Mouse (Mus musculus): ENCODE measurements around the gene 3110082I17Rik. TPM values are rescaled to one million over a fixed set of nuclear protein-coding genes. Genes with fewer than 3 reads are reported as not detected.
A peak's percentile ranks its signal among the peaks of the same experiment; 100 is the strongest.
"Not testable (repeated sequence)": the region's sequence is repeated elsewhere in the genome, so short reads cannot be mapped to it uniquely, and the experiment has no call there.

3110082I17Rik gene
- polyA plus RNA-seq, 1 experiment from 2014 or later = 15.1 TPM

DNA sequence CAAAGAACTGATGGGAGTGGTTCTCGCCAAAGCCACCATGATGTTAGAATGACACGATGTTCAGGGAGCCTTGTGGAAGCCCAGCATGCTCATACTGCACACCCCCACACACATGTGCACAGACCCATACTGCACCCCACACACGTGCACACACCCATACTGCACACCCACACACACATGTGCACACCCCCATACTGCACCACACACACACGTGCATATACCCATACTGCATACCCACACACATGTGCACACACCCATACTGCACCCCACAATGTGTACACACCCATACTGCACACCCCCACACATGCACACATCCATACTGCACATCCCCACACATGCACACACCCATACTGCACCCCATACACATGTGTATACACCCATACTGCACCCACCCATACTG is 124.7 kb downstream of the 3110082I17Rik start:
- H3K4me3 ChIP-seq = no peak overlapping the region
- no peak overlapping the region for H3K9ac ChIP-seq
- no peak overlapping the region for H3K27ac ChIP-seq (replicated peaks)
- no peak overlapping the region for H3K4me2 ChIP-seq
- peaks cover 63% of the 10 kb centered on the region for H3K36me3 ChIP-seq
- H3K4me1 ChIP-seq (replicated peaks) = no peaks in the 10 kb centered on the region
- WGBS = 90% methylated on average over 4 of the region's 4 CpGs
- H3K9me3 ChIP-seq = no peaks in the 10 kb centered on the region
- ATAC-seq (ENCODE audit: low read depth) = no peak
- no peaks in the 10 kb centered on the region for H3K27me3 ChIP-seq

DNA sequence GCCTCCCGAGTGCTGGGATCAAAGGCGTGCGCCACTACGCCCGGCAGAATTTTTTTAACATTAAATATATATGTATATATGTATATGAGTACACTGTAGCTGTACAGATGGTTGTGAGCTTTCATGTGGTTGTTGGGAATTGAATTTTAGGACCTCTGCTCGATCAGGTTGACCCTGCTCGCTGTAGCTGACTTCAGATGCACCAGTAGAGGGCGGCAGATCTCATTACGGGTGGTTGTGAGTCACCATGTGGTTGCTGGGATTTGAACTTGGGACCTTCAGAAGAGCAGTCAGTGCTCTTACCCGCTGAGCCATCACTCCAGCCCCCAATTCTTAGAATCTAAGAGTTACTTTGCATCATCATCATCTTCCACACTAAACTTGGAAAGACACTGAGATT is 125.9 kb downstream of the 3110082I17Rik start:
- WGBS = 88% methylated on average over 10 of the region's 10 CpGs
- not testable (repeated sequence) for H3K9me3 ChIP-seq; H3K4me2 ChIP-seq; H3K27ac ChIP-seq (replicated peaks); H3K4me3 ChIP-seq; H3K9ac ChIP-seq; H3K4me1 ChIP-seq (replicated peaks); ATAC-seq (ENCODE audit: low read depth); H3K27me3 ChIP-seq
- peaks cover 50% of the 10 kb centered on the region for H3K36me3 ChIP-seq

DNA sequence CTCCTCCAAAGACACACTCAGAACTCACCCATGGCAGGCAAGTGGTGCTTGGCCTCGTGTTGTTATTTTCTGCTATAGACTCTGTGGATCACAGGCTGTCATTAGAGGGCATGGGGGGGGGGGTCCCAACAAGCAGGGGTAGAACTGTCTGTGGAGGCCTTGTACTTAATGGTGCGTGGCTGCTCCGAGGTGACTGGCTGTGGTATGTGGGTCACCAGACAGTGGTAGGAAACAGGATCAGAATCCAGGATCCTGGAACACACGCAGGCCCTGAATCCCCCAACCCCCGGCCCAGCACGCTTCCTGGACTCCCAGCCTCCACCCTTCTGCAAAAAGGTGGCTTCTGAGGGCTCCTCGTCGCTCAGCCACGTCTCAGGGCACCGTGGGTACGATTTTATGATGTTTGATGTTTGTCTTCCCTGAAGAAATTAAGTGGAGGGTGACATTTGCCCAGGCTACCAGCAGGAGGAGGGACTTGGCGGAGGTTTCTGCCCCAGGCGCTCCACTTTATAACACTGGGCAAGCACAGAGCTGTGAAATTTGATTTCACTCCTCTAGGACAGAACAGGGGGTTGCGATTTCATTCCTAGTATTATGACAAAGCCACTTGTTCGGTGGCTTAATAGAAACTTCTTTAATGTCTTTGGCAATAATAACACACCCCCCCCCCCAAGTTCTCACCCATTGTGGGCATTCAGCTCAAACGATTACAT is 126.9 kb downstream of the 3110082I17Rik start:
- 71% methylated on average over 16 of the region's 16 CpGs for WGBS

DNA sequence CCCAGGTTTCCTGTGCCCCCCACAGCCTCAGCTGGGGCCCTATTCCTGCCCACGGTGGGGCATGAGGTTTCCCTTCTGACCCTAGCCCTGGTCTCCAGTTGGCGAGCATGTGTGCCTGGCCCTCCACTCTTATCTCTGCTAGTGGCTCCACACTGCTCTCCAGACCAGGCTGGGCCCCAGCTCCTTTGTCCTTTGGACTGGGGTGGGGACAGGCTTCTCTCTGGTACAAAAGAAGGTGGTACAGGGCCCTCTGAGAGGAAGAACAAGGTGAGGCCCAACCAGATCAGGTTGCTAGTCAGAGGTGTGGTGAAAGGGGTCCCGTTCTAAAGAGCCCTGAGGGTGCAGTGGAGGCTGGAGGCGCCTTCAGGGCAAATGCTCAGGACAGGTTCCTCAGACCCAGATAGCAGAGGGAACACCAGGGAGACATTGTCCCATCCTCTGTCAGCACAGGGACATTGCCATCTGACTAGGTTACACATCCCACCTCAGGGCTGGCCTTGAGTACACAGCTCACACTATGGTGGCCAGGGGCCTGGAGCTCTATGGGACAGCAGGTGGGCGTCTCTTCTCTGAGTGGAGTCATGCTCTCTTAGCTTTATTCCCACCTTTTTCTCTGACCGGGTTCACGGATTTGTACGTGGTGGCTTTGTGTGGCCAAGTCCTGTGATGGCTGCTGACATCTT is 127.6 kb downstream of the 3110082I17Rik start:
- no peak for ATAC-seq (ENCODE audit: low read depth)
- 90% methylated on average over 8 of the region's 8 CpGs for WGBS
- Histone ChIP-seq H3K4me1 (replicated peaks) (no peaks in the 10 kb centered on the region), H3K9me3 (no peaks in the 10 kb centered on the region), H3K4me2 (no peak overlapping the region), H3K9ac (no peak overlapping the region), H3K27me3 (peaks cover 6% of the 10 kb centered on the region; the same call in 1 of the 2 replicates), H3K27ac (replicated peaks) (no peak overlapping the region), H3K36me3 (peaks cover 34% of the 10 kb centered on the region), H3K4me3 (no peak overlapping the region)

More for the DNA sequence above, 126.9 kb downstream of the 3110082I17Rik start:
- peaks cover 4% of the 10 kb centered on the region; the same call in 1 of the 2 replicates for H3K27me3 ChIP-seq
- H3K4me2 ChIP-seq = no peak overlapping the region
- H3K4me3 ChIP-seq = no peak overlapping the region
- no peaks in the 10 kb centered on the region for H3K4me1 ChIP-seq (replicated peaks)
- no peak overlapping the region for H3K9ac ChIP-seq
- ATAC-seq (ENCODE audit: low read depth) = no peak
- no peak overlapping the region for H3K27ac ChIP-seq (replicated peaks)
- no peaks in the 10 kb centered on the region for H3K9me3 ChIP-seq
- H3K36me3 ChIP-seq = peaks cover 41% of the 10 kb centered on the region

DNA sequence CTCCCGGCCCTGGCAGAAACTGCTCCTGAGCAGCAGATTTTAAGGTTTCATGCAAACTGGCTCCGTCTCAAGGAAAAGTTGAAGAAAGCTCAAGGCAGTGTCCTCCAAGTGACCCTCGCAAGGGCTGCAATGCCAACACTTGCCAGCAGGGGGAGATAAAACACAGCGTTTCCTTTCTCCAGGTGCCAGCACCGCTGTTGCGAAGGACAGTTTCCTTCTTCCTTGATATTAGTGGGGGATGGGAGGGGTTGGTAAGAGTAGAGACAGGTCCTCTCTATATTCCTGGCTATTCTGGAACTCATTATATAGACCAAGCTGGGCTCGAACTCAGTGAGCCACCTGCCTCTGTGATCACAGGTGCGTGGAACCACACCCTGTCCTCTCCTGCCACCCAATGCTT is 128.6 kb downstream of the 3110082I17Rik start:
- Histone ChIP-seq H3K4me3 (no peak overlapping the region), H3K4me1 (replicated peaks) (no peaks in the 10 kb centered on the region), H3K9me3 (no peaks in the 10 kb centered on the region), H3K27ac (replicated peaks) (no peak overlapping the region), H3K4me2 (no peak overlapping the region), H3K27me3 (peaks cover 16% of the 10 kb centered on the region), H3K36me3 (peaks cover 24% of the 10 kb centered on the region), H3K9ac (no peak overlapping the region)
- WGBS = 23% methylated on average over 8 of the region's 8 CpGs
- no peak for ATAC-seq (ENCODE audit: low read depth)

DNA sequence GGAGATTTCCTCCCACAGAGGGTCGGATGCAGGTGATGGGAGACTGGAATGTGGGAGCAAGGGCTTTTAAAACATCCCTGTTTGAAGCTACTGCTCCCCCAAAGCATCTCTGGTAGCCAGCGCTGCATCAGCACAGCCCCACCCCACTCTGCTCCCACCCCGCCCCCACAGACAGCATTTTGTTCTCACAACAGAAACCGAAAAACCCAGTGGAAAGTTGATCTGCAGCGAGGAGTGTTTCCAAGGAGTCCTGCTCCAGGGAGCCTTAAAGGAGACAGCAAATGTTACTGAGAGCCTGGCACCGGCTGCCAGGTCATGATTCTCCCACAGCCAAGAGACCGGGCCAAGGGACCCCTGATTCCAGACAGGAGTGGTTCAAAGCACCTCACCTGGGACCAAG is 129.6 kb downstream of the 3110082I17Rik start:
- Histone ChIP-seq H3K4me3 (no peak overlapping the region), H3K4me2 (no peak overlapping the region), H3K4me1 (replicated peaks) (no peaks in the 10 kb centered on the region), H3K9me3 (no peaks in the 10 kb centered on the region), H3K27me3 (peaks cover 26% of the 10 kb centered on the region), H3K9ac (no peak overlapping the region), H3K36me3 (peaks cover 14% of the 10 kb centered on the region), H3K27ac (replicated peaks) (no peak overlapping the region)
- no peak for ATAC-seq (ENCODE audit: low read depth)
- 73% methylated on average over 7 of the region's 7 CpGs for WGBS

DNA sequence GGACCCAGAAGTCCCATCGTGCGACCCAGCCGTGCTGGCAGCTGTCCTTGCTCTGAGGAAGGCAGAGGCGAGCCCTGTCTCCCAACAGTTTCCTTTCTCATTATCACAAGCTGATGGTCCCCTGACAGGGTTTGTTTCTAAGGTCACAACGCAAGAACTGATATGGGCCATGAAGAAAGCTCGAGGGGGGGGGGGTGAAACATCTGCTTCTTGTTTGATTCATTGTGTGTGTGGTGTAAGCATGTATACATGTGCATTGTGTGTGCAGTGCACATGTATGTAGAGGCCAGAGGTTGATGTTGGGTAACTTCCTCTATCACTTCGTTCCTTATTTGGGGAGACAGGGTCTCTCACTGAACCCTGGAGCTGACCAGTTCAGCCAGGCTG is 132.7 kb downstream of the 3110082I17Rik start:
- Histone ChIP-seq H3K27me3 (peaks cover 52% of the 10 kb centered on the region), H3K36me3 (no peaks in the 10 kb centered on the region), H3K9me3 (no peaks in the 10 kb centered on the region), H3K27ac (replicated peaks) (no peak overlapping the region), H3K9ac (no peak overlapping the region), H3K4me1 (replicated peaks) (peaks cover 23% of the 10 kb centered on the region), H3K4me3 (no peak overlapping the region), H3K4me2 (no peak overlapping the region)
- ATAC-seq (ENCODE audit: low read depth) = no peak
- 72% methylated on average over 7 of the region's 7 CpGs for WGBS

DNA sequence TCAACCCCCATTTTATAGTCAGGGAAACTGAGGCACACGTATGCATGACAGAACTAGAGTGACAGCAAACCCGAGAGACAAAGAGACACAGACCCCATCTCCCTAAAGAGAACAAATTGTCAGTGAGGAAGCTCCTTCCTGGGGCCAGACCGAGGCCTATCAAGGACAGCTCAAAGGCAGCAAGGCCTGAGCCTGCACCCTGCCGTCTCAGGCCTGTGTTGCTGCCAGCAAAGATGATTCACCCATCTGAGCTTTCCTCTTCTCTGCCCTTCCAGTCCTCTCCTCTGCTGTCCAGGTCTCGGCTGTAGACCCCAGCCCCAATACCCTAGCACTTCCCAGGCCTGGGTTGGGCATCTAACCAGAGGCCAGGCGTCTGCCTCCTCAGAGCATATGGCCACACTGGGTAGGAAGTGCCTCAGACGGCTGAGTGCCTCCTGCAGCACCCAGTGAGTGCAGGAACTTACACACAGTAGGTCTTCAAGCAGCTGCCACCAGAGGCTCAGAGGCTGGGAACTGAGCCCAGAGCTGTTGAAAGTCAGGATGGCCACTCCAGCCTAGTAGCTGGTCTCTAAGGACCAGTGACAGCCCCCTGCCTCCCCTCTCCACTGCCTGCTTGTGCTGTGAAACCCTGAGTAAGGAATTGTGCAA is 133.2 kb downstream of the 3110082I17Rik start:
- no peak for ATAC-seq (ENCODE audit: low read depth)
- Histone ChIP-seq H3K27ac (replicated peaks) (no peak overlapping the region), H3K9ac (no peak overlapping the region), H3K4me1 (replicated peaks) (peaks cover 24% of the 10 kb centered on the region), H3K9me3 (no peaks in the 10 kb centered on the region), H3K4me2 (no peak overlapping the region), H3K4me3 (no peak overlapping the region), H3K36me3 (no peaks in the 10 kb centered on the region), H3K27me3 (peaks cover 52% of the 10 kb centered on the region)
- WGBS = 77% methylated on average over 7 of the region's 7 CpGs

DNA sequence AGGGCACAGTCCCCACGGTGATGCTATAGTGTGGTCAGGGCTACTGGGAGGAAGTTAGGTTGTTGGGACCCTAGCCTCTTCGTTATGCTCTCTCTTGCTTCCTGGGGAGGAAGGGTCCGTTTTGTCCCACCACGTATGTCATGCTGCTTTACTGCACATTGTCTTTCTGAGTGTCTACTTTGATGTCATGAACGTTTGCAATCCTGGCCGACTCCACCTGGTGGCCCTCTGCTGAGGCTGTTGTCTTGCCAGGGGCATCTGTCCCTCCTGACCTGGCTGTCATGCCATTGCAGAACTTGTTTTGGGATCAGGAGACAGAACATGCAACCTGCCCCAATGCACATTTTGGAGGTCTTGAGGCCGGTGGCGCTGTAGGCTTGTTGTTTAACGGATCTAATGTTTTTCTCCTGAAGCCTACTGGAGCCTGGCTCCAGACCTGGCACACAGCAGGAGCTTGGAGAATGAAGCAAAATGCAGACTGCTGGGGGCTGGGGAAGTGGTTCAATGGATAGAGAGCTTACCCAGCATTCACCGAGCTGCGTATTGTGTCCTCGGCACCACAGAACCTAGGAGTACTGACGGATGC is 134.1 kb downstream of the 3110082I17Rik start:
- Histone ChIP-seq H3K9me3 (no peaks in the 10 kb centered on the region), H3K27ac (replicated peaks) (no peak overlapping the region), H3K27me3 (peaks cover 52% of the 10 kb centered on the region), H3K4me2 (peak overlapping the region; percentile 90; the same call in 1 of the 2 replicates), H3K9ac (peak overlapping the region; percentile 86; the same call in 1 of the 2 replicates), H3K4me3 (peak overlapping the region; percentile 75; the same call in 1 of the 2 replicates), H3K36me3 (no peaks in the 10 kb centered on the region), H3K4me1 (replicated peaks) (peaks cover 24% of the 10 kb centered on the region)
- ATAC-seq (ENCODE audit: low read depth) = no peak
- 61% methylated on average over 13 of the region's 13 CpGs for WGBS

DNA sequence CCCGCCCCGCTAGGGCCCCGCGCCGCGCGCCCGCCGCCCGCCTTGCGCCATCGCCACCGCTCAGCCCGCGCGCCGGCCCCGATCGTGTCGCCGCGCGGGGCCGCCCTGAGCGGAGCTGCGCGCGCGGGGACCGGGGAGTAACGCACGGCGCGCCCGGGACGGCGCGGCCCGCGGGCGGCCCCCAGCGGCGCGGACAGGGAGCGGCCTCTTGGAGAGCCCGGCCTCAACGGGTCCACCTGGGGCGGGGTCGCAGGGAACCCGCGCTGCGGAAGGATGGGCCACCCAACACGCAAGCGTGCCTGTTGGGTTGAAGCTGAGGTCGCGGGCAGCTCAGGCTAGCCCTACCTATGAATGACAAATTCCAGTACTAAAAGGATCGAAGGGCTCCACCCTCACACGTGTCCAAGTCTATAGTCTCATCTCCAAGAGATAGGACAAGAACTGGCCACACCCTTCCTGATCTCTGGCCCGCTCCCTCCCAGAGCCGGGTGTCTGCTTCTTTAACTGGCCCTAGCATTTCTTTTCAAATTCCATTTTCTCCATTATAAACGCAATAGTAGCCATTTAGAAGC is 134.8 kb downstream of the 3110082I17Rik start, which contains the start of gene Adap1:
Gene Adap1 (minus strand): TSS at position 228 of the 572 bp plus-strand sequence.
- H3K36me3 ChIP-seq = no peaks in the 10 kb centered on the region
- ATAC-seq (ENCODE audit: low read depth) = peak; percentile 84
- 3% methylated on average over 56 of the region's 61 CpGs for WGBS
- peak within 1 kb of the TSS; percentile 86 for H3K9ac ChIP-seq
- peaks cover 52% of the 10 kb centered on the region for H3K27me3 ChIP-seq
- peak within 1 kb of the TSS; percentile 75 for H3K4me3 ChIP-seq
- H3K9me3 ChIP-seq = no peaks in the 10 kb centered on the region
- peak within 1 kb of the TSS; percentile 71 for H3K27ac ChIP-seq (replicated peaks)
- H3K4me1 ChIP-seq (replicated peaks) = peaks cover 24% of the 10 kb centered on the region
- H3K4me2 ChIP-seq = peak within 1 kb of the TSS; percentile 90

DNA sequence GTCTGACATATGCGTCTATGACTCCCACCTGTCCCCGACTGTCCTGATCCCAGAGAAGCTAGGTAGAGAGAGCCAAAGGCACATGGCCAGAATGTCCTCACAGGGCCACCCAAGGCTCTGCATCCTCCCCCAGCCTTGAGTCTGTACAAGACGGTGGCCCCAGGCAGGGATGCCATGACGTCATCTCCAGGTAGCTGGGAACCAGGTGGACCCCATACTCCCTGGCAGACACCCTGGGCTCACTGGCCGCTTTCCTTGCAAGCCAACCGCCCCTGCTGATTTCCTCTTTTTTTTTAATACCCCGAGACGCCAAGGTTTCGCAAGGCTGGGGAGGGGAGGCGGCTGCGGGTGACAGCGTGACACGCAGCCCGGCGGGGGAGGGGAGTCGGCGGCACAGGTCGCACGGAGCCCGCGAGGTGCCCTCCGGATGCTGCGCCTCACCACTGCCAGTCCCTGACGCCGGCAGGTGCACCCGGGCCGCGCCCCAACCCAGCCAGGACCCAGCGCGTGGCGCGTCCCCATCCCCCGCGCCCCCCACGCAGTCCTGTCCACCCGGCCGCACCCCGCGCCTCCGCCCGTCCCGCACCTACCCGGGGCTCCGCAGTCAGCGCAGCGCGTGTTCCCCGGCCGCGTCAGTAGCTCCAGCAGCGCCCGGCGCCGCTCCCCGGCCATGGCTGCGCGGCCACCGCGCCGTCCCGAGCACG is 135.5 kb downstream of the 3110082I17Rik start:
- H3K4me3 ChIP-seq = peak overlapping the region; percentile 75
- peak overlapping the region; percentile 90 for H3K4me2 ChIP-seq
- H3K4me1 ChIP-seq (replicated peaks) = peaks cover 24% of the 10 kb centered on the region
- peaks cover 52% of the 10 kb centered on the region for H3K27me3 ChIP-seq
- H3K9ac ChIP-seq = peak overlapping the region; percentile 86
- peak overlapping the region; percentile 71 for H3K27ac ChIP-seq (replicated peaks)
- WGBS = 4% methylated on average over 31 of the region's 62 CpGs
- no peaks in the 10 kb centered on the region for H3K9me3 ChIP-seq
- no peaks in the 10 kb centered on the region for H3K36me3 ChIP-seq
- ATAC-seq (ENCODE audit: low read depth) = peak; percentile 73
